Mouse (Mus musculus): ENCODE data around the gene Lgi4.
A peak's percentile ranks its signal among the peaks of the same experiment; 100 is the strongest.

The Lgi4 gene

GRCm38 (mm10) chr7:31051321-31052021 is 7.7 kb upstream of the Lgi4 start, which contains the start of gene Fxyd7:
Fxyd7 (minus strand) TSS chr7:31051467.
- DNase-seq (ENCODE audit: low read depth, low spot score): peak; percentile 35

- no peak for DNase-seq (ENCODE audit: low read depth, low spot score)
Observed at GRCm38 (mm10) chr7:31052251-31052635, 6.9 kb upstream of the Lgi4 start.

- peak; percentile 85 for DNase-seq (ENCODE audit: low read depth, low spot score)
Observed at GRCm38 (mm10) chr7:31052636-31053434, 6.3 kb upstream of the Lgi4 start.

GRCm38 (mm10) chr7:31053882-31054447 is 5.2 kb upstream of the Lgi4 start:
- no peak for DNase-seq (ENCODE audit: low read depth, low spot score)

GRCm38 (mm10) chr7:31054661-31055320 is 4.4 kb upstream of the Lgi4 start:
- no peak for DNase-seq (ENCODE audit: low read depth, low spot score)

GRCm38 (mm10) chr7:31055354-31055824 is 3.8 kb upstream of the Lgi4 start:
- peak; percentile 16 for DNase-seq (ENCODE audit: low read depth, low spot score)

- DNase-seq (ENCODE audit: low read depth, low spot score): no peak
Observed at GRCm38 (mm10) chr7:31055883-31056282, 3.3 kb upstream of the Lgi4 start.

- no peak for DNase-seq (ENCODE audit: low read depth, low spot score)
Observed at GRCm38 (mm10) chr7:31056448-31056847, 2.7 kb upstream of the Lgi4 start.

GRCm38 (mm10) chr7:31057071-31057470 is 2.1 kb upstream of the Lgi4 start, which contains the start of gene Fxyd1:
Fxyd1 (minus strand) TSS chr7:31057199.
- DNase-seq (ENCODE audit: low read depth, low spot score): no peak

GRCm38 (mm10) chr7:31057730-31058129 is 1.4 kb upstream of the Lgi4 start:
- peak; percentile 12 for DNase-seq (ENCODE audit: low read depth, low spot score)

GRCm38 (mm10) chr7:31058211-31058610 is 931 bp upstream of the Lgi4 start:
- DNase-seq (ENCODE audit: low read depth, low spot score): no peak

GRCm38 (mm10) chr7:31059919-31060620 is 928 bp downstream of the Lgi4 start:
- DNase-seq (ENCODE audit: low read depth, low spot score): no peak

- no peak for DNase-seq (ENCODE audit: low read depth, low spot score)
Observed at GRCm38 (mm10) chr7:31060621-31061010, 1.5 kb downstream of the Lgi4 start.

- no peak for DNase-seq (ENCODE audit: low read depth, low spot score)
Observed at GRCm38 (mm10) chr7:31063074-31063560, 4.0 kb downstream of the Lgi4 start.

- peak; percentile 55 for DNase-seq (ENCODE audit: low read depth, low spot score)
Observed at GRCm38 (mm10) chr7:31067836-31068235, 8.7 kb downstream of the Lgi4 start.

- DNase-seq (ENCODE audit: low read depth, low spot score): no peak
Observed at GRCm38 (mm10) chr7:31069491-31069890, 10.3 kb downstream of the Lgi4 start.

GRCm38 (mm10) chr7:31070324-31070723 is 11.2 kb downstream of the Lgi4 start:
- DNase-seq (ENCODE audit: low read depth, low spot score): no peak

GRCm38 (mm10) chr7:31072326-31072725 is 13.2 kb downstream of the Lgi4 start:
- no peak for DNase-seq (ENCODE audit: low read depth, low spot score)

- DNase-seq (ENCODE audit: low read depth, low spot score): no peak
Observed at GRCm38 (mm10) chr7:31073546-31073945, 14.4 kb downstream of the Lgi4 start.

- DNase-seq (ENCODE audit: low read depth, low spot score): peak; percentile 63
Observed at GRCm38 (mm10) chr7:31074061-31074712, 15.0 kb downstream of the Lgi4 start.

GRCm38 (mm10) chr7:31074713-31075069 is 15.5 kb downstream of the Lgi4 start:
- DNase-seq (ENCODE audit: low read depth, low spot score): peak; percentile 64
